Mouse (Mus musculus) thymus, postnatal 0 days (tissue): Measurements from ENCODE around the gene Pnck. TPM values are rescaled to one million over a fixed set of nuclear protein-coding genes. Genes with fewer than 3 reads are reported as not detected.

ENCODE experiments used
- DNase-seq: peaks from one replicate; pipeline ENCODE4 v3.0.0-alpha.2; 2015; ENCODE audit warnings: low spot score
- polyA plus RNA-seq: library from polyadenylated mRNA; unstranded; fragments of >200 nt; fragmentation: Nextera tagmentation; extraction: Ambion mirVana; gene quantifications from 2 replicates; pipeline ENCODE4 v1.2.1, GENCODE M21; 2015

Pnck gene
- polyA plus RNA-seq, 1 experiment from 2014 or later, result 6.4 TPM

- DNase-seq, result no peak
Observed at GRCm38 (mm10) chrX:73639901-73640469, 19.9 kb downstream of the Pnck start.

- peak; percentile 10 for DNase-seq
Observed at GRCm38 (mm10) chrX:73639255-73639675, 20.7 kb downstream of the Pnck start, which contains the start of gene Dusp9. Gene Dusp9 (plus strand): TSS chrX:73639419.

- DNase-seq, result no peak
Observed at GRCm38 (mm10) chrX:73637415-73637814, 22.5 kb downstream of the Pnck start.

DNA sequence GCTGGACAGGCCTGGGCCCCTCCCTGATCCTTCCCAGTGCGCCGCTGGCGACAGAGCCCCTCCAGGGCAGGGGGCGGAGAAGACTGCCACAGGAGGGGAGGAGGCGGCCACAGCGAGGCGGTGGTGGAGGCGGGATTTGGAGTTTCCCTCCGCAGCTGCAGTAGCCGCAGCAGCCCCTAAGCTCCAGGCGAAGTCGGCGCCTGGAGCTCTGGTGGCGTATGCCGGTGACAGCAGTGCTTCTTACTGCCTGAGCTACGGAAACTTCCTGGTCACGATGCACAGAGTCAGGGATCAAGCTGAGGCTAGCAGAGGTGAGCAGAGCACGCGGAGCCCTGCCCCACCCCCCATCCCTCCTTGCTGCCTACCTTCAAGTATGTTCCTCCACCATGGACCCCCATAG, 24.5 kb downstream of the Pnck start:
- peak; percentile 13 for DNase-seq

- DNase-seq, result no peak
Observed at GRCm38 (mm10) chrX:73626981-73627380, 32.9 kb downstream of the Pnck start.

- DNase-seq, result no peak
Observed at GRCm38 (mm10) chrX:73619890-73620289, 40.0 kb downstream of the Pnck start.

DNA sequence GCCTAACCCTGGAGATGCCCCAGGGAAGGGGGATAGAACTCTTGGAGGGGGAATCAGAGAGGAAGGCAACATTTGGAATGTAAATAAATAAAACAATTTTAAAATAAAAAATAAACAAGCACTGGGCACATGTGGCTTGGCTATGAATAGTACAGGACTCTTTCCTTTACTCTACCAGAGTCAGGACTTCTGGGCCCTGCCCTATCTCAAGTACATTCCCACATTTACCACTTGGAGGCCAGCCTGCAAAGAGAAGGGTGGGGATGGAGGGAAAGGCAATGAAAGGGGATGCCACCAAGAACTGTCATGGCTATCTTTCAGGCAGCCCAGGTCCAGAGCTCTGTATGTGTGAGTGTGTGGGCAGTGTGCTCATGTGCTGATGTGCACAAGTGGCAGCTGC, 40.5 kb downstream of the Pnck start:
- DNase-seq, result no peak

DNA sequence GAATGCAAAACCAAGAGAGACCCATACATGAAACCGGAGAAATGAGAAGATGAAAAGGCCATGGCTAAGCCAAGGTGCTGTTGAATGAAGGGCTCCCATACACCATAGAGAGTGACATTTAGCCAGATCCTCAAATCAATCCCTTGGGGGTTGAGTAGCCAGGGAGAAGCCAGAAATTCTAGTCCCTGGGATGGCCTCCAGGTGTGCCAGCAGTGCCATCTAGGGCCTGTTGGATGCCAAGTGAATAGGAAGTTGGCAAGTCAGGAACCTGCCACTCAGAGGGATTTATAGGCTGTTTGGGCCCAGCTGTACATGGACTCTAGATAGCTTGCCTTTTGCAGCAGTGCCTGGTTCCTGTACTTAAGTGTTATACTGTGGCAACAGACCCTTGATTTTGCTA, 44.0 kb downstream of the Pnck start:
- DNase-seq, result no peak

- no peak for DNase-seq
Observed at GRCm38 (mm10) chrX:73613665-73614064, 46.3 kb downstream of the Pnck start.

Other genes with a start within 250 kb of the Pnck start
- gene Zfp92, start 249.0 kb downstream of the Pnck start, polyA plus RNA-seq, result not detected in 2 replicates
- gene Trex2, start 224.8 kb downstream of the Pnck start, polyA plus RNA-seq, result 0.50 and 0.77 TPM in 2 replicates
- gene Haus7, start 201.1 kb downstream of the Pnck start, polyA plus RNA-seq, result 44.7 and 46.3 TPM in 2 replicates
- 9.5 and 12.5 TPM in 2 replicates for gene Bgn, start 176.5 kb downstream of the Pnck start, polyA plus RNA-seq
- 0.03 TPM in 1 of 2 replicates, not detected in the other for gene Atp2b3, start 157.0 kb downstream of the Pnck start, polyA plus RNA-seq
- gene Dusp9, start 20.7 kb downstream of the Pnck start, polyA plus RNA-seq, result 0.35 and 0.46 TPM in 2 replicates
- 5.1 TPM in 2 replicates for gene Slc6a8, start 13.0 kb upstream of the Pnck start, polyA plus RNA-seq
- 292 and 314 TPM in 2 replicates for gene Bcap31, start 56.1 kb upstream of the Pnck start, polyA plus RNA-seq
- 29.4 and 34.3 TPM in 2 replicates for gene Abcd1, start 56.5 kb upstream of the Pnck start, polyA plus RNA-seq
- gene Plxnb3, start 97.0 kb upstream of the Pnck start, polyA plus RNA-seq, result 0.09 and 0.10 TPM in 2 replicates
- 1.1 and 1.4 TPM in 2 replicates for gene Srpk3, start 114.3 kb upstream of the Pnck start, polyA plus RNA-seq
- 191 and 203 TPM in 2 replicates for gene Idh3g, start 126.8 kb upstream of the Pnck start, polyA plus RNA-seq
- gene Ssr4, start 126.9 kb upstream of the Pnck start, polyA plus RNA-seq, result 235 and 241 TPM in 2 replicates
- gene Pdzd4, start 164.9 kb upstream of the Pnck start, polyA plus RNA-seq, result 0.17 and 0.26 TPM in 2 replicates
- 1.2 and 2.1 TPM in 2 replicates for gene Avpr2, start 232.0 kb upstream of the Pnck start, polyA plus RNA-seq
- gene L1cam, start 236.0 kb upstream of the Pnck start, polyA plus RNA-seq, result 0.29 and 0.31 TPM in 2 replicates